Mouse (Mus musculus) kidney, adult 2 months (tissue): Measurements from ENCODE around the gene Khdrbs1.

Source experiments
- CTCF ChIP-seq: fragments of 200-500 bp; conservative IDR thresholded peaks from 2 replicates; pipeline ENCODE4 v1.5.1; 2011; ENCODE audit warnings: low read depth, mild to moderate bottlenecking, control low read depth, low read length, moderate library complexity, mixed read lengths; ENCODE audit not compliant: insufficient read depth, insufficient read length
- POLR2A ChIP-seq: fragments of 200-500 bp; IDR thresholded peaks from one replicate; pipeline ENCODE4 v1.6.1; 2011; ENCODE audit warnings: low read depth, low read length, control low read depth

- TF ChIP-seq CTCF: no peak; the same call in 1 of the 2 replicates
- no peak for TF ChIP-seq POLR2A
These were observed 60.3 kb downstream of the Khdrbs1 start for GRCm38 (mm10) chr4:129681837-129682236.
